Mouse (Mus musculus): Measurements from ENCODE around the gene Tmem30b.
"Not testable (repeated sequence)": the region's sequence is repeated elsewhere in the genome, so short reads cannot be mapped to it uniquely, and the experiment has no call there.

Tmem30b gene

GRCm38 (mm10) chr12:73558525-73559195 is 12.5 kb upstream of the Tmem30b start:
- peak; percentile 89 for ATAC-seq (ENCODE audit: low TSS enrichment)

- 0 out of 2 replicates have a peak, but pooled peaks have one; percentile 39 for ATAC-seq (ENCODE audit: low TSS enrichment)
Measured at GRCm38 (mm10) chr12:73554155-73554554, 8.0 kb upstream of the Tmem30b start.

GRCm38 (mm10) chr12:73548259-73548658 is 2.1 kb upstream of the Tmem30b start:
- ATAC-seq (ENCODE audit: low TSS enrichment): no peak

- ATAC-seq (ENCODE audit: low TSS enrichment): no peak
Measured at GRCm38 (mm10) chr12:73547646-73548045, 1.5 kb upstream of the Tmem30b start.

GRCm38 (mm10) chr12:73545672-73546085 is 513 bp downstream of the Tmem30b start:
- ATAC-seq (ENCODE audit: low TSS enrichment): no peak

- ATAC-seq (ENCODE audit: low TSS enrichment): no peak
Measured at GRCm38 (mm10) chr12:73544736-73545671, 1.2 kb downstream of the Tmem30b start.

- no peak for ATAC-seq (ENCODE audit: low TSS enrichment)
Measured at GRCm38 (mm10) chr12:73543191-73543590, 3.0 kb downstream of the Tmem30b start.

- ATAC-seq (ENCODE audit: low TSS enrichment): no peak
Measured at GRCm38 (mm10) chr12:73540402-73540801, 5.8 kb downstream of the Tmem30b start.

- no peak for ATAC-seq (ENCODE audit: low TSS enrichment)
Measured at GRCm38 (mm10) chr12:73539151-73539550, 7.0 kb downstream of the Tmem30b start.

- not testable (repeated sequence) for ATAC-seq (ENCODE audit: low TSS enrichment)
Measured at GRCm38 (mm10) chr12:73538139-73538508, 8.1 kb downstream of the Tmem30b start.

GRCm38 (mm10) chr12:73537499-73538138 is 8.6 kb downstream of the Tmem30b start:
- no peak for ATAC-seq (ENCODE audit: low TSS enrichment)

- peak; percentile 82 for ATAC-seq (ENCODE audit: low TSS enrichment)
Measured at GRCm38 (mm10) chr12:73534591-73534990, 11.6 kb downstream of the Tmem30b start.

- ATAC-seq (ENCODE audit: low TSS enrichment): peak; percentile 92
Measured at GRCm38 (mm10) chr12:73531889-73532479, 14.2 kb downstream of the Tmem30b start.

- no peak for ATAC-seq (ENCODE audit: low TSS enrichment)
Measured at GRCm38 (mm10) chr12:73529590-73529989, 16.6 kb downstream of the Tmem30b start.

GRCm38 (mm10) chr12:73529131-73529530 is 17.1 kb downstream of the Tmem30b start:
- no peak for ATAC-seq (ENCODE audit: low TSS enrichment)

- ATAC-seq (ENCODE audit: low TSS enrichment): not testable (repeated sequence)
Measured at GRCm38 (mm10) chr12:73528142-73528541, 18.1 kb downstream of the Tmem30b start.

- no peak for ATAC-seq (ENCODE audit: low TSS enrichment)
Measured at GRCm38 (mm10) chr12:73525254-73525885, 20.8 kb downstream of the Tmem30b start.

- ATAC-seq (ENCODE audit: low TSS enrichment): no peak
Measured at GRCm38 (mm10) chr12:73523066-73523465, 23.1 kb downstream of the Tmem30b start.

- no peak for ATAC-seq (ENCODE audit: low TSS enrichment)
Measured at GRCm38 (mm10) chr12:73521944-73522343, 24.2 kb downstream of the Tmem30b start.

GRCm38 (mm10) chr12:73521238-73521841 is 24.9 kb downstream of the Tmem30b start:
- no peak for ATAC-seq (ENCODE audit: low TSS enrichment)

- ATAC-seq (ENCODE audit: low TSS enrichment): no peak
Measured at GRCm38 (mm10) chr12:73517768-73518167, 28.4 kb downstream of the Tmem30b start.
